Mouse (Mus musculus) lung, postnatal 14 days (tissue): ENCODE data around the gene Gpsm3.

Experiments used
- DNase-seq: peaks from one replicate; pipeline ENCODE4 v3.0.0; 2021

Gpsm3 gene

GRCm38 (mm10) chr17:34583819-34584218 is 5.8 kb upstream of the Gpsm3 start:
- DNase-seq = no peak

GRCm38 (mm10) chr17:34585121-34585520 is 4.5 kb upstream of the Gpsm3 start:
- no peak for DNase-seq

GRCm38 (mm10) chr17:34585877-34586771 is 3.5 kb upstream of the Gpsm3 start:
- no peak for DNase-seq

- peak; percentile 90 for DNase-seq
These were observed 2.7 kb upstream of the Gpsm3 start for GRCm38 (mm10) chr17:34586796-34587422.

- peak; percentile 96 for DNase-seq
These were observed 2.2 kb upstream of the Gpsm3 start for GRCm38 (mm10) chr17:34587423-34587811.

- DNase-seq = no peak
These were observed 1.8 kb upstream of the Gpsm3 start for GRCm38 (mm10) chr17:34587814-34588213.

- DNase-seq = no peak
These were observed 839 bp upstream of the Gpsm3 start for GRCm38 (mm10) chr17:34588767-34589166.

- no peak for DNase-seq
These were observed 400 bp upstream of the Gpsm3 start for GRCm38 (mm10) chr17:34589206-34589605.

GRCm38 (mm10) chr17:34590154-34590987 is 765 bp downstream of the Gpsm3 start:
- no peak for DNase-seq

GRCm38 (mm10) chr17:34591029-34591993 is 1.7 kb downstream of the Gpsm3 start, which contains the start of gene Pbx2:
TSS of gene Pbx2 (plus strand) at chr17:34591266.
- DNase-seq = peak; percentile 42

- DNase-seq = peak; percentile 96
These were observed 2.4 kb downstream of the Gpsm3 start for GRCm38 (mm10) chr17:34591994-34592375.

GRCm38 (mm10) chr17:34592581-34593549 is 3.3 kb downstream of the Gpsm3 start:
- DNase-seq = peak; percentile 42

GRCm38 (mm10) chr17:34593752-34594525 is 4.3 kb downstream of the Gpsm3 start:
- no peak for DNase-seq

GRCm38 (mm10) chr17:34596098-34596497 is 6.5 kb downstream of the Gpsm3 start:
- peak; percentile 48 for DNase-seq

- peak; percentile 64 for DNase-seq
These were observed 8.0 kb downstream of the Gpsm3 start, which contains the start of gene Ager for GRCm38 (mm10) chr17:34597566-34598095. TSS of gene Ager (plus strand) at chr17:34597862.

GRCm38 (mm10) chr17:34599891-34600290 is 10.3 kb downstream of the Gpsm3 start:
- DNase-seq = no peak

- DNase-seq = no peak
These were observed 12.2 kb downstream of the Gpsm3 start for GRCm38 (mm10) chr17:34601796-34602195.

- DNase-seq = peak; percentile 100
These were observed 13.9 kb downstream of the Gpsm3 start, which contains the start of gene Rnf5 for GRCm38 (mm10) chr17:34603375-34604060. TSS of gene Rnf5 (minus strand) at chr17:34603690.

- peak; percentile 99 for DNase-seq
These were observed 14.5 kb downstream of the Gpsm3 start, which contains the start of gene Agpat1 for GRCm38 (mm10) chr17:34604061-34604508. TSS of gene Agpat1 (plus strand) at chr17:34604262.
